Mouse (Mus musculus): ENCODE results near the gene Zfp512b. TPM values are rescaled to one million over a fixed set of nuclear protein-coding genes. Genes with fewer than 3 reads are reported as not detected.
A peak's percentile ranks its signal among the peaks of the same experiment; 100 is the strongest.

Zfp512b gene
- polyA plus RNA-seq, 1 experiment from 2014 or later: 63.5 TPM

- Histone ChIP-seq H3K4me2 (no peak overlapping the region), H3K4me1 (replicated peaks) (no peaks in the 10 kb centered on the region), H3K27me3 (no peaks in the 10 kb centered on the region), H3K36me3 (peaks cover 20% of the 10 kb centered on the region), H3K27ac (no peak overlapping the region), H3K9me3 (no peaks in the 10 kb centered on the region), H3K4me3 (replicated peaks) (no peak overlapping the region), H3K9ac (replicated peaks) (no peak overlapping the region)
- ATAC-seq (ENCODE audit: insufficient number of reproducible peaks, insufficient read depth, low FRiP score, low TSS enrichment, low read depth): no peak
- 95% methylated on average over 8 of the region's 8 CpGs for WGBS
Measured at GRCm38 (mm10) chr2:181570375-181570774, 22.2 kb downstream of the Zfp512b start.

GRCm38 (mm10) chr2:181569856-181570255 is 22.7 kb downstream of the Zfp512b start:
- no peaks in the 10 kb centered on the region for H3K27me3 ChIP-seq
- H3K4me1 ChIP-seq (replicated peaks): no peaks in the 10 kb centered on the region
- no peak for ATAC-seq (ENCODE audit: insufficient number of reproducible peaks, insufficient read depth, low FRiP score, low TSS enrichment, low read depth)
- H3K4me3 ChIP-seq (replicated peaks): no peak overlapping the region
- no peaks in the 10 kb centered on the region for H3K9me3 ChIP-seq
- no peak overlapping the region for H3K27ac ChIP-seq
- peaks cover 20% of the 10 kb centered on the region for H3K36me3 ChIP-seq
- no peak overlapping the region for H3K4me2 ChIP-seq
- 95% methylated on average over 10 of the region's 10 CpGs for WGBS
- no peak overlapping the region for H3K9ac ChIP-seq (replicated peaks)

- H3K36me3 ChIP-seq: peaks cover 15% of the 10 kb centered on the region
- no peaks in the 10 kb centered on the region for H3K4me1 ChIP-seq (replicated peaks)
- no peak overlapping the region for H3K4me3 ChIP-seq (replicated peaks)
- H3K4me2 ChIP-seq: no peak overlapping the region
- WGBS: 79% methylated on average over 7 of the region's 7 CpGs
- no peak for ATAC-seq (ENCODE audit: insufficient number of reproducible peaks, insufficient read depth, low FRiP score, low TSS enrichment, low read depth)
- H3K27me3 ChIP-seq: no peaks in the 10 kb centered on the region
- H3K9me3 ChIP-seq: no peaks in the 10 kb centered on the region
- no peak overlapping the region for H3K27ac ChIP-seq
- H3K9ac ChIP-seq (replicated peaks): no peak overlapping the region
Measured at GRCm38 (mm10) chr2:181568272-181569008, 24.2 kb downstream of the Zfp512b start.

GRCm38 (mm10) chr2:181567338-181567737 is 25.3 kb downstream of the Zfp512b start:
- no peak for ATAC-seq (ENCODE audit: insufficient number of reproducible peaks, insufficient read depth, low FRiP score, low TSS enrichment, low read depth)

GRCm38 (mm10) chr2:181553772-181554171 is 38.8 kb downstream of the Zfp512b start:
- Histone ChIP-seq H3K27me3 (no peaks in the 10 kb centered on the region), H3K9ac (replicated peaks) (no peak overlapping the region), H3K4me1 (replicated peaks) (no peaks in the 10 kb centered on the region), H3K36me3 (peaks cover 60% of the 10 kb centered on the region), H3K9me3 (no peaks in the 10 kb centered on the region), H3K27ac (no peak overlapping the region), H3K4me3 (replicated peaks) (no peak overlapping the region), H3K4me2 (no peak overlapping the region)
- no peak for ATAC-seq (ENCODE audit: insufficient number of reproducible peaks, insufficient read depth, low FRiP score, low TSS enrichment, low read depth)

More at GRCm38 (mm10) chr2:181567338-181567737, 25.3 kb downstream of the Zfp512b start:
- H3K4me2 ChIP-seq: no peak overlapping the region
- H3K36me3 ChIP-seq: peaks cover 4% of the 10 kb centered on the region; the same call in 1 of the 2 replicates
- H3K27ac ChIP-seq: no peak overlapping the region
- H3K4me3 ChIP-seq (replicated peaks): no peak overlapping the region
- 85% methylated on average over 3 of the region's 3 CpGs for whole genome bisulfite sequencing
- no peaks in the 10 kb centered on the region for H3K4me1 ChIP-seq (replicated peaks)
- H3K9ac ChIP-seq (replicated peaks): no peak overlapping the region
- H3K9me3 ChIP-seq: no peaks in the 10 kb centered on the region
- H3K27me3 ChIP-seq: no peaks in the 10 kb centered on the region

- H3K4me3 ChIP-seq (replicated peaks): no peak overlapping the region
- WGBS: 94% methylated on average over 2 of the region's 2 CpGs
- no peak overlapping the region for H3K9ac ChIP-seq (replicated peaks)
- H3K4me1 ChIP-seq (replicated peaks): no peaks in the 10 kb centered on the region
- no peak overlapping the region for H3K27ac ChIP-seq
- H3K4me2 ChIP-seq: no peak overlapping the region
- peaks cover 87% of the 10 kb centered on the region for H3K36me3 ChIP-seq
- H3K27me3 ChIP-seq: no peaks in the 10 kb centered on the region
- no peaks in the 10 kb centered on the region for H3K9me3 ChIP-seq
- ATAC-seq (ENCODE audit: insufficient number of reproducible peaks, insufficient read depth, low FRiP score, low TSS enrichment, low read depth): no peak
Measured at GRCm38 (mm10) chr2:181550233-181550632, 42.4 kb downstream of the Zfp512b start.

GRCm38 (mm10) chr2:181548682-181549081 is 43.9 kb downstream of the Zfp512b start:
- Histone ChIP-seq H3K4me1 (replicated peaks) (no peaks in the 10 kb centered on the region), H3K9ac (replicated peaks) (no peak overlapping the region), H3K4me2 (no peak overlapping the region), H3K36me3 (peaks cover 77% of the 10 kb centered on the region), H3K27me3 (no peaks in the 10 kb centered on the region), H3K9me3 (no peaks in the 10 kb centered on the region), H3K27ac (no peak overlapping the region), H3K4me3 (replicated peaks) (no peak overlapping the region)
- 95% methylated on average over 5 of the region's 5 CpGs for WGBS
- ATAC-seq (ENCODE audit: insufficient number of reproducible peaks, insufficient read depth, low FRiP score, low TSS enrichment, low read depth): no peak

- no peak overlapping the region for H3K27ac ChIP-seq
- no peaks in the 10 kb centered on the region for H3K27me3 ChIP-seq
- H3K4me1 ChIP-seq (replicated peaks): no peaks in the 10 kb centered on the region
- ATAC-seq (ENCODE audit: insufficient number of reproducible peaks, insufficient read depth, low FRiP score, low TSS enrichment, low read depth): no peak
- no peak overlapping the region for H3K9ac ChIP-seq (replicated peaks)
- H3K4me2 ChIP-seq: no peak overlapping the region
- no peak overlapping the region for H3K4me3 ChIP-seq (replicated peaks)
- no peaks in the 10 kb centered on the region for H3K9me3 ChIP-seq
- H3K36me3 ChIP-seq: peaks cover 72% of the 10 kb centered on the region
- WGBS: 61% methylated on average over 1 of the region's 1 CpGs
Measured at GRCm38 (mm10) chr2:181548227-181548626, 44.4 kb downstream of the Zfp512b start.

GRCm38 (mm10) chr2:181546142-181546541 is 46.5 kb downstream of the Zfp512b start:
- no peak overlapping the region for H3K4me2 ChIP-seq
- H3K9ac ChIP-seq (replicated peaks): no peak overlapping the region
- WGBS: 97% methylated on average over 7 of the region's 7 CpGs
- H3K4me1 ChIP-seq (replicated peaks): no peaks in the 10 kb centered on the region
- ATAC-seq (ENCODE audit: insufficient number of reproducible peaks, insufficient read depth, low FRiP score, low TSS enrichment, low read depth): no peak
- no peaks in the 10 kb centered on the region for H3K9me3 ChIP-seq
- H3K27me3 ChIP-seq: no peaks in the 10 kb centered on the region
- H3K27ac ChIP-seq: no peak overlapping the region
- peaks cover 62% of the 10 kb centered on the region for H3K36me3 ChIP-seq
- no peak overlapping the region for H3K4me3 ChIP-seq (replicated peaks)

- Histone ChIP-seq H3K9me3 (no peaks in the 10 kb centered on the region), H3K9ac (replicated peaks) (no peak overlapping the region), H3K27me3 (no peaks in the 10 kb centered on the region), H3K4me3 (replicated peaks) (no peak overlapping the region), H3K36me3 (peaks cover 27% of the 10 kb centered on the region), H3K4me2 (no peak overlapping the region), H3K27ac (no peak overlapping the region), H3K4me1 (replicated peaks) (no peaks in the 10 kb centered on the region; the same call in 1 of the 2 replicates)
- WGBS: 94% methylated on average over 6 of the region's 6 CpGs
- no peak for ATAC-seq (ENCODE audit: insufficient number of reproducible peaks, insufficient read depth, low FRiP score, low TSS enrichment, low read depth)
Measured at GRCm38 (mm10) chr2:181541761-181542380, 50.7 kb downstream of the Zfp512b start.

- Histone ChIP-seq H3K9ac (replicated peaks) (no peak overlapping the region), H3K4me2 (no peak overlapping the region), H3K36me3 (peaks cover 23% of the 10 kb centered on the region), H3K9me3 (0 out of 2 replicates have a peak, but pooled peaks cover 2% of the 10 kb centered on the region), H3K4me1 (replicated peaks) (no peaks in the 10 kb centered on the region; the same call in 1 of the 2 replicates), H3K27me3 (no peaks in the 10 kb centered on the region), H3K4me3 (replicated peaks) (no peak overlapping the region), H3K27ac (0 out of 2 replicates have a peak overlapping the region, but pooled peaks have one; percentile 54)
- WGBS: 89% methylated on average over 2 of the region's 2 CpGs
- no peak for ATAC-seq (ENCODE audit: insufficient number of reproducible peaks, insufficient read depth, low FRiP score, low TSS enrichment, low read depth)
Measured at GRCm38 (mm10) chr2:181537444-181538047, 55.1 kb downstream of the Zfp512b start.
